Mouse (Mus musculus) ES-E14 (cell line): ENCODE data around the gene Ring1.

Source experiments
- HCFC1 ChIP-seq: IDR thresholded peaks from 2 replicates; pipeline ENCODE4 v1.6.1; 2012; ENCODE audit warnings: low read length, inconsistent platforms, borderline replicate concordance; ENCODE audit not compliant: insufficient read depth
- MAFK ChIP-seq: IDR thresholded peaks from 2 replicates; pipeline ENCODE4 v1.6.1; 2014; ENCODE audit warnings: mild to moderate bottlenecking, low read depth, low read length, inconsistent platforms; ENCODE audit not compliant: insufficient read depth
- ZC3H11A ChIP-seq: IDR thresholded peaks from 2 replicates; pipeline ENCODE4 v1.6.1; 2012; ENCODE audit warnings: low read depth, mild to moderate bottlenecking, inconsistent platforms, low read length, borderline replicate concordance
- ZNF384 ChIP-seq: IDR thresholded peaks from 2 replicates; pipeline ENCODE4 v1.6.1; 2012; ENCODE audit warnings: low read depth, low read length, inconsistent platforms

DNA sequence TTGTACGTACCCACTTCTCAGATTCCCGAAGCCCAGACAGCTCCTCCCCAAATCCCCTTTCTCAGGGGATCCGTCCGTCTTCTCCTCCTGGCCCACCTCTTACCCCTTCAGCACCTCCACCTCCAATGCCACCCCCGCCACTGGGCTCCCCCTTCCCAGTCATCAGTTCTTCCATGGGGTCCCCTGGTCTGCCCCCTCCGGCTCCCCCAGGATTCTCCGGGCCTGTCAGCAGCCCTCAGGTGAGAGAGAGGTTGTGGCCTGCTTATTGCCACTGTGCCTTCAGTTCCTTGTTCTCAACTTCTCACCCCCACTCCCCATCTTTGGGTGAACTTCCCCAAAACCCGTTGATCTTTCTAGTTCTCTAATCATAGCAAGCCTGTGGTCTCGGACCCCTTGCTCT is 8.3 kb upstream of the Ring1 start:
- TF ChIP-seq ZC3H11A (no peak), HCFC1 (no peak), MAFK (no peak), ZNF384 (no peak)
